Mouse (Mus musculus) macrophage (primary cell): ENCODE results near the gene Olfr45. TPM values are rescaled to one million over a fixed set of nuclear protein-coding genes. Genes with fewer than 3 reads are reported as not detected.
"Not testable (repeated sequence)": the region's sequence is repeated elsewhere in the genome, so short reads cannot be mapped to it uniquely, and the experiment has no call there.

Experiments used
- H3K27ac ChIP-seq: fragments of 350-480 bp; formaldehyde crosslinking; 2 replicates; pipeline ENCODE4 v1.9.0; 2021
- H3K36me3 ChIP-seq: fragments of 350-480 bp; formaldehyde crosslinking; 2 replicates; pipeline ENCODE4 v1.9.0; 2021; ENCODE audit errors: inconsistent target
- H3K4me3 ChIP-seq: fragments of 350-480 bp; formaldehyde crosslinking; 2 replicates; pipeline ENCODE4 v1.9.0; 2021; ENCODE audit errors: inconsistent target
- H3K79me2 ChIP-seq: fragments of 350-480 bp; formaldehyde crosslinking; 2 replicates; pipeline ENCODE4 v1.9.0; 2021; ENCODE audit errors: inconsistent target
- WGBS: methylation state at CpG from one replicate; pipeline ENCODE4 v1.1.7; 2026; ENCODE audit warnings: inconsistent platforms; ENCODE audit not compliant: missing documents; 5-methylcytosine and 5-hydroxymethylcytosine counted together
- polyA plus RNA-seq: library from polyadenylated mRNA; stranded (reverse); fragments of 250-400 nt; gene quantifications from 3 replicates; pipeline ENCODE4 v1.2.4, GENCODE M21; 2018; ENCODE audit warnings: inconsistent platforms
- total RNA-seq, 78 experiments: library from RNA; depleted of rRNA; stranded (reverse); fragments of 250-400 nt; gene quantifications; 1 replicate in 9 of 78; 2 replicates in 24 of 78; 3 replicates in 43 of 78; 4 replicates in 2 of 78; pipeline ENCODE4 v1.2.4; 2018; ENCODE audit warnings: inconsistent platforms in 56 of 78

Gene Olfr45
- not detected for total RNA-seq (2018; cell fraction: chromatin; rRNA removed)
- not detected for total RNA-seq (2018; cell fraction: cytosol; rRNA removed)
- total RNA-seq (2018; cell fraction: nucleus; rRNA removed): under 1 TPM in 1 of 26 experiments, not detected in 25; 0.10 TPM
- polyA plus RNA-seq: not detected in 3 replicates

DNA sequence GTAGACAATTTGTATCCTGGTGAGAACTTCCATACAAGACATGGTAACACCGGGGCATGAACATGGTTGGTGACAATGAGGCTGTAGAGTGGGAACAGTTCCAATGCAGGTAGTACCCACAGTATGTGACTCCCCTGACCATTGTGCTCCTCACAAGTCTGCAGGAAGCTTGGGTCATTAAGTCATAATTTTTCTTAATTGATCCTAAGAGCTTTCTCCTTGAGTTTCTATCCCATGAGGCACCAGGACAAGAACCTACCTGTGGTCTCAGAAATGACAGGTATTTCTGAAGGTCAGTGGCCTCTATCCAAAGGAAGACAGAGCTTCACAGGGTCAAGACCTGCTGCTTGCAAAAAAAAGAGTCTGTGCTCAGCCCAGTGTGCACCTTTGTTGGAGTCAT is at the start of gene Olfr45:
Gene Olfr45 (plus strand): TSS at position 301 of the 400 bp plus-strand sequence.
- Histone ChIP-seq H3K36me3 (no peaks in the 10 kb centered on the region), H3K79me2 (no peaks in the 10 kb centered on the region), H3K27ac (no peak within 1 kb of the TSS), H3K4me3 (no peak within 1 kb of the TSS)
- WGBS: 89% methylated on average over 1 of the region's 1 CpGs

DNA sequence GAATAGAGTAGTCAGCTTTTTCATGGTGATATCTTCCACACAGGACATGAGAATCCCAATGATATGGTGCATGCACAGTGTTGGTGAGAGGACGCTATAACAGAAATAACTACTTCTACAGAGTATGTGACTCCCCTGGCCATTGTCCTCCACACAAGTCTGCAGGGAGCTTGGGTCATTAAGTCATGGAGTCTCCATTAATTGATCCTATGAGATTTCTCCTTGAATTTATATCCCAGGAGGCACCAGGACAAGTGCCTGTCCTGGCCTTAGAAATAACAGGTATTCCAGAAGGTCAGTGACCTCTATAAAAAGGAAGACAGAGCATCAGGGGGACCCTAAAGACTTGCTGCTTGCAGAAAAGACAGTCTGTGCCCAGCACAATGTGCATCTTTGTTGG is 35.6 kb upstream of the Olfr45 start, which contains the start of gene Olfr53:
Gene Olfr53 (plus strand): TSS at position 301 of the 400 bp plus-strand sequence.
- H3K36me3 ChIP-seq: no peaks in the 10 kb centered on the region
- H3K4me3 ChIP-seq: no peak within 1 kb of the TSS
- no peaks in the 10 kb centered on the region for H3K79me2 ChIP-seq
- no peak within 1 kb of the TSS for H3K27ac ChIP-seq
- WGBS: 89% methylated on average over 1 of the region's 1 CpGs

DNA sequence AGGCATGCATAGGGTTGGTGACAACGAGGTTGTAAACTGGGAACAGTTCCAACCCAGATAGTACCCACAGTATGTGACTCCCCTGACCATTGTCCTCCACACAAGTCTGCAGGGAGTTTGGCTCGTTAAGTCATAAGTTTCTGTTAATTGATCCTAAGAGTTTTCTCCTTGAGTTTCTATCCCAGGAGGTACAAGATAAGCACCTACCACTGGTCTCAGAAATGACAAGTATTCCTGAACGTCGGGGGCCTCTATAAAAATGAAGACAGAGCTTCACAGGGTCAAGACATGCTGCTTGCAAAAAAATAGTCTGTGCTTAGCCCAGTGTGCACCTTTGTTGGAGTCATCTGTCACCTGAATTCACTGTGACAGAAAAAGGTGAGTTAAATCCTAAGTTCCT is 22.1 kb upstream of the Olfr45 start, which contains the start of gene Olfr539:
Gene Olfr539 (plus strand): TSS at position 301 of the 400 bp plus-strand sequence.
- Histone ChIP-seq H3K79me2 (no peaks in the 10 kb centered on the region), H3K36me3 (no peaks in the 10 kb centered on the region), H3K4me3 (no peak within 1 kb of the TSS), H3K27ac (no peak within 1 kb of the TSS)
- WGBS: 67% methylated on average over 4 of the region's 4 CpGs

DNA sequence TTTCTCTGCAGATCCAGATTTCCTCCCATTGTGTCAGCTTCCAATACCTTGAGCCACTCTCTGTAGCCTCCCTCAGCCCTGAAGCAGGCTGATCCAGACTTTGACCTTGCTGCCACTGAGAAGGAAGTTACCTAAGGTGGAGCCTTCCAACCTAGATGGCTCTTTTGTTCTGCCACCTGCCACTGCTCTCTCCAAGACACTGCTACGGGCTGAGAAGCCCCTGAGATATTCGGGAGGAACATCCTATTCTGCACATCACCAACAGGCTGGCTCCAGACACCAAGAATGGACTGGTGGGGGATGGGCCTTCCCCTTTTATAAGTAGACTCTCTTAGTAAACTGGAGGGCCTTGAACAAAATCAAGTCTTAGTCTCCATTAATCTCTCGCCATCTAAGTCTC is 11.1 kb upstream of the Olfr45 start:
- WGBS: 89% methylated on average over 3 of the region's 3 CpGs
- not testable (repeated sequence) for H3K4me3 ChIP-seq, H3K79me2 ChIP-seq, H3K36me3 ChIP-seq, H3K27ac ChIP-seq

DNA sequence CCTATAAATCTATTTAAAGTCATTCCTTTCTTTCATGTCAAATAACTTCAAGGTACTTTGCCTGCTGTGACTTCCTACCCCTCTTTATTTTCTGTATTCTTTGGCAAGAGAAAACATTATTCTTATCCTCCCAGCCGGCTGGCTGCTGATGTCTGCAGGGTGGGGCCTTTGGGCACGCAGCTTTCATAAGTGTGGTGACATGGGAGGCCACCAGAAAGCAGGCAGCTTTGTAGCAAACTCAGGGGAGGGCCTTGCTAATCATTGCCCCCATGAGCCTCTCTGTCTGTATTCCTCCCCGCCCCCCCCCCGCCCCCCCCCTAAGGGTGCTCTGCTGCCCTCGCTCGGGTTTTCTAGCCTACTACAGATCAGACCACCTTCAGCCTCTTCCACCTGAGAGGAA is 5.9 kb upstream of the Olfr45 start:
- 5% methylated on average over 4 of the region's 6 CpGs for WGBS
- no peak overlapping the region for H3K27ac ChIP-seq
- no peaks in the 10 kb centered on the region for H3K79me2 ChIP-seq
- H3K4me3 ChIP-seq: no peak overlapping the region
- no peaks in the 10 kb centered on the region for H3K36me3 ChIP-seq

DNA sequence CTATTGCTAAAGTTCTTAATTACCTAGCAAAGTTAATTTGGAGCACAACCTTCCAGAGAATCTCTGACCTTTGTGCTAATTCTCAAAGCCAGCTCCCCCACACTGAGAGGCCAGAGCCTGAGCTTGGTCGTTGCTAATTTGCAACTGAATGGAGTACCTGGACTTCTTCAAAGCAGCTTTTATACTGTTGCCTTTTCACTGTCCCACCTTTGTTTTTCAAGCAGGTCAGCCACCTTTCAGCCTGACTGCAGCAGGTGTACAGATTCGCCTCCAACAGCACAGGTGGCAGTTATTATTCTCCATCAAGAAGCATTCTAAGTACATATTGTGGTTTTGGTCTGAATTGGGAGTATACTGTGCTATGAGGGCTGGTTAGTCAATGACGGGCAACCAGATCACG is 2.2 kb upstream of the Olfr45 start:
- H3K79me2 ChIP-seq, H3K4me3 ChIP-seq: not testable (repeated sequence)
- WGBS: 71% methylated on average over 4 of the region's 4 CpGs

DNA sequence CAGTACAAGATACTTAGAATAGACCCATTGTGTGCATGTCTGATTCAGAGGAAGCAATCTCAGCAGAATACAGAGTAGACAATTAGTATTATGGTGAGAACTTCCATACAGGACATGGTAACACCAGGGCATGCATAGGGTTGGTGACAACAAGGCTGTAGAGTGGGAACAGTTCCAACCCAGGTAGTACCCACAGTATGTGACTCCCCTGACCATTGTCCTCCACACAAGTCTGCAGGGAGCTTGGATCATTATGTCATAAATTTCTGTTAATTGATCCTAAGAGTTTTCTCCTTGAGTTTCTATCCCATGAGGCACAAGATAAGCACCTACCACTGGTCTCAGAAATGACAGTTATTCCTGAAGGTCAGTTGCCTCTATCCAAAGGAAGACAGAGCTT is 15.2 kb downstream of the Olfr45 start, which contains the start of gene Olfr541:
Gene Olfr541 (plus strand): TSS at position 301 of the 400 bp plus-strand sequence.
- no peaks in the 10 kb centered on the region for H3K79me2 ChIP-seq
- H3K27ac ChIP-seq: no peak within 1 kb of the TSS
- no peak within 1 kb of the TSS for H3K4me3 ChIP-seq
- H3K36me3 ChIP-seq: no peaks in the 10 kb centered on the region

More for the DNA sequence above, 2.2 kb upstream of the Olfr45 start:
- H3K36me3 ChIP-seq, H3K27ac ChIP-seq: not testable (repeated sequence)

DNA sequence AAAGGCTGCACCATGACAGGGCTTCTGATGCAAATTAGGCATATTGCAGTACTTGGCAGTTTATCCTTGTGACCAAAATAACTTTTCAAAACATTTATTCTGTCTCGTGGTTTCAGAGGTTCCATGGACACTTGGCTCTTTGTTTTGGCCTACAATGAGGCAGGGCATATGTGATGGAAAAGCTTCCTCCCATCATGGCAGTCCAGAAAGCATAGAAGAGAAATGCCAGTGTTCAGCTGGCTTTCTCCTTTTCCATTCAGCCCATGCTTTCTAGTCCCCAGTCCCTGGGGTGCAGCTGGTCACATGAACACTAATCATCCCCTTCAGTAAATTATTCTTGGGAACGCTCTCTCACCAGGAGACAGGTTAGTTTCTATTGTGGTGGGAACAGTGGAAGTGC is 24.6 kb downstream of the Olfr45 start:
- Histone ChIP-seq H3K79me2 (no peaks in the 10 kb centered on the region), H3K36me3 (no peaks in the 10 kb centered on the region), H3K4me3 (no peak overlapping the region), H3K27ac (no peak overlapping the region)
- WGBS: 67% methylated on average over 2 of the region's 2 CpGs

DNA sequence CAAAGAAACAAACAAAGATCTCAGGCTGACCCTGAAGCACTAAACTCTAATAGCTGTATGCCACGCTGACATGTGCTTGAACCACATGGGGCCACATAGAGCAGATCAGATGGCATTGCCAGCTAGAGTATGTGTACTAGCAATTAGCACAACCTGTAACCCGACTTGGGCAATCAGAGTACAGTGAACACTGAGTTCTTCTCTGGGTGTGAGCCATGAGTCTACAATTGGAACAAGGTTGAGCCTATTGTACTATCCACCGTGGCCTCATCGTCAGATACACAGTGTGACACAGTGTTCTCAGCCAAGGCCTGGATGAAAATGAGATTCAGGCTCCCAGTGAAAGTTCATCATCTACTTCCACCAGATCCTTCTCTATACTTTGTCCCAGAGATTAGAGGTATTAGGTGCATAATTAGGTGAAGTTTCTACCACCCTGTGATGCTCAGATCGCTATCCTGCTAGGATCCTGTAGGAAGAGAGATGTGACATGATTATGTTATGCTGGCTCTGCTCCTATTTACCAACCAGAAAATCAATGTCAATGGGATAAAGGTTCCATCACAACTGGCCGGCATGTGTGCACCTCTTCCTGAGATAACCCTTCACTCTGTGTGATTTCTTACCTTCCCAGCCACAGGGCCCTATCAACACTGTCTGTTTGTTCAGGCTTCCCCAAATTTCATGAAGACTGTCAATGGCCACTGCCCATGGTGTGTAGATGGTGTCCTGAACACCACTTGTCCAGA is 26.0 kb downstream of the Olfr45 start:
- Histone ChIP-seq H3K27ac (no peak overlapping the region), H3K36me3 (no peaks in the 10 kb centered on the region), H3K4me3 (no peak overlapping the region), H3K79me2 (no peaks in the 10 kb centered on the region)
- WGBS: 86% methylated on average over 6 of the region's 6 CpGs

DNA sequence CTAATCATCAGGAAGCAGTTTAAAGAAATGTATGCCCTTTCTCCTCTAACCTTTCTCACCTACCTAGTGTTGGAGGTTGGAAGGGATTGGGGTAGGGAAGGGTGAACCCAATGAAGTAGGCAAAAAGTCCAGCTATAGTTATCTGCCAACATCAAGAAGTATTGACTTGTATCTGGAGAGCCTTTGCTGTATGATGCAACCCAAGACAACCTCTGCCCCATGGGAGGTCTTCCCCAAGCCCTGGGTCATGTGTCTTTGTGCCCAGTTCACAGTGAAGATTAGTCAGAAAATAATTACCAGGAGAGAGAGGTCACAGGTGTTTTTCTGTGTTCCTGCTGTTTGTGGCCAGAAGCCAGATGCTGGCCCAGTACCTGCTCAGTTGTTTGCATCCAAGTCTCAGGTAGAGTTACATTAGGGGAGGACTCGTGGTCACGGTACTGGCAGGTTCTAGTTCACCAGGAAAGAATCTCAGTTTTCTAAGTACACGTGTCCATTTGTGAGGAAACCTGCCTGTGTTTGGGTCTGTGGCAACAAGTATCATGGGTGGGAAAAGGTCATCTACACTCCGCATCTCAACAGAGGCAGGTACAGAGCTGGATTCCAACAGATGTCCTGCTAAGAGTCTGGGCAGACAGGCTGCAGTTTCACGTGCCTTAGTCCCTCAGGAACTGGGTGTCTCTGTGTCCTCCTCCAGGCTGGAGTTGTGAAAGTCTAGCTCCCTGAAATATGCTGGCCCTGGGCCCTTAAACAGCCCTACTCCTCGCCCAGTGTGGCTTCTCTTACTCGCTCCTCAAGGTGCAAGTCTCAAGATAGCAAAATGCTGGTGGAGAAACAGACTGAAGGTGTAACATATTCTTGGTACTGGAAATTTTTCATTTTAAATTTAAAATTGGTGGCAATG is 35.7 kb downstream of the Olfr45 start:
- H3K27ac ChIP-seq: no peak overlapping the region
- no peak overlapping the region for H3K4me3 ChIP-seq
- no peaks in the 10 kb centered on the region for H3K36me3 ChIP-seq
- no peaks in the 10 kb centered on the region for H3K79me2 ChIP-seq
- WGBS: 72% methylated on average over 7 of the region's 7 CpGs

DNA sequence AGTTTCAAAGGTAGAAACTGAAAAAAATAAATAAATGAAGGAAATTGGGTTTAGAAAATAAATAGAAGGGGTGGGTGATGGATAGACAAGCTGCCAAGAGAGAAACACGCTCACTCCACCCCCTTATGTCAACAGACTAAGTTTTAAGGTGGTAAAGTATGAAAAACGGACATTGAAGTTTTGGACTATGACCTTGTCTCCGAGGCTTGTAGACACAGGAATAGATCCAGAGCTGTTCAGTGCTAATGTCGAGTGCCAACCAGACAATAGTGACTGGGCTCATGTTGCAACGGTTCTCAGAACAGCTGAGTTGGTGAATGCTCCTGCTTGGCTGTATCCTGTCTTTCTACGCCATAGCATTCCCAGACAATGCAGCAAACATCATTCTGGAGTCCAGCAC is 39.3 kb downstream of the Olfr45 start:
- no peaks in the 10 kb centered on the region for H3K79me2 ChIP-seq
- H3K27ac ChIP-seq: no peak overlapping the region
- H3K4me3 ChIP-seq: no peak overlapping the region
- WGBS: 83% methylated on average over 6 of the region's 6 CpGs
- no peaks in the 10 kb centered on the region for H3K36me3 ChIP-seq

DNA sequence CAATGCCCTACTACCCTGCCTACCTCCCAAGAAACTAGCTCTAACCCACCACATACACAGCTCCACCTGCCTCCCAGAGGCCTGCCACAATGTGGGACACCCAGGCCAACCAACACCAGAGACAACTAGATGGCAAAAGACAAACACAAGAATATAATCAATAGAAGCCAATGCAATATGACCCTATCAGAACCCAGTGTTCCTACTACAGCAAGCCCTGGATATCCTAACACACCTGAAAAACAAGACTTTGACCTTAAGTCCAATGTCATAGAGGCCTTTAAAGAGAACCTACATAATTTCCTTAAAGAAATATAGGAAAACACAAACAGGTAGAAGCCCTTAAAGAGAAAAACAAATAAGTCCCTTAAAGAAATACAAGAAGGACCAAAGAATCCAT is 43.8 kb downstream of the Olfr45 start:
- H3K79me2 ChIP-seq: no peaks in the 10 kb centered on the region
- H3K36me3 ChIP-seq: no peaks in the 10 kb centered on the region
- no peak overlapping the region for H3K4me3 ChIP-seq
- H3K27ac ChIP-seq: no peak overlapping the region

DNA sequence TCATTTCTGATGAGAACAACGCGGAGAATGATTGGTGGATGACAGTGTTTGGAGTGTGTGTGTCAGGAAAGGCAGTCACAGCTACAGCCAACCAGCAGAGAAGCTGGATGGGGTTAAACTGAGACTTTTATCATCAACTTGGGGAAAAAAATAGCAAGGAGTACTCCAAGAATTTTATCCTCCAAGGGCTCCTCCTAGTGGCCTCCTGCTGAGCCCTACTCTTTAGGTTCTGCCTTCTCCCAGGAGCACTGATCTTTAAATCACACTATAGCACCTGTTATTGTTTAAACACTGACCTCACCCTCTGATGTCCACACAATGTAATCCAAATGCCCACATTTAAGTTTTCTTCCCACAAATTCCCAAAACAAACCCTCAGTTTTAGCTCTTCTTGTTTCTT is 51.4 kb downstream of the Olfr45 start:
- Histone ChIP-seq H3K79me2 (no peaks in the 10 kb centered on the region), H3K4me3 (no peak overlapping the region), H3K27ac (no peak overlapping the region), H3K36me3 (no peaks in the 10 kb centered on the region)
- 61% methylated on average over 2 of the region's 2 CpGs for WGBS
